Mouse (Mus musculus): ENCODE measurements around the gene Cntd1.
"Not testable (repeated sequence)": the region's sequence is repeated elsewhere in the genome, so short reads cannot be mapped to it uniquely, and the experiment has no call there.

Gene Cntd1

DNA sequence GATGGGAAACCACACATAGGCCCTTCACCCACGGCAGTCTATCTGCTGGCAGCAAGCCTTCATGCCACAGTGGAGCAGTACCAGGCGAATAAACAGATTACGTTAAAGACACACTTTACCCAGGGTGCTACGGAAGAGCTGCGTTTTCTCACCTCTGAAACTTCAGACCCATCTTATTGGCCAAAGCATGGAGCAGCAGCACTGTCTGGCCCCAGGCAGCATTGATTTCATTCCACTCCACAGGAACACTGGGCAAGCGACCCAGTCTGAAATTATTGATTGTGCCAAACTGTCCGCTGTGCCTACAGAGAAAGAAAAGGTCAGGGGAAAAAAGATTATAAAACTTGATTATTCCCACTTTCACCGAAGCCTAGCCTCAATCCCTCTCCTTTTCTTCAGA, 12.4 kb downstream of the Cntd1 start:
- no peak for DNase-seq (ENCODE audit: low spot score)

DNA sequence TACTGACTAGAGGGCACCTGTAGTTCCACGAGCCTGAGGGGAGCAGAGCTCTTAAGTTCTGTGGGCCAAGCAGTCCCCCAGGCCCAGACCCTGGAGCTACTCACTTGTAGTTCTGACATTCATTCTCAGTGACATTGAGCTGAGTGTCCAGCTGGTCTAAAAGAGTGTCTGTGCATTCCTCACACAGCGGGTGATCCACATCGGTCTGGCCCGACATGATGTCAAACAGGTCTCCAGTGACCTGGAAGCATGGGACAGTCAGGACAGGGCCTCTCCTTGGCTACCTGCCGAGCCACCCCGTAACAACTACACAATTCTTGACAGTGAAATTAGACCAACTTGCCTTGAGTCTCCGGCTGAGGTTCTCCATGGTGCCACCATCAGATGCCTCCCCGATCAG, 16.4 kb downstream of the Cntd1 start:
- DNase-seq (ENCODE audit: low spot score), result no peak

DNA sequence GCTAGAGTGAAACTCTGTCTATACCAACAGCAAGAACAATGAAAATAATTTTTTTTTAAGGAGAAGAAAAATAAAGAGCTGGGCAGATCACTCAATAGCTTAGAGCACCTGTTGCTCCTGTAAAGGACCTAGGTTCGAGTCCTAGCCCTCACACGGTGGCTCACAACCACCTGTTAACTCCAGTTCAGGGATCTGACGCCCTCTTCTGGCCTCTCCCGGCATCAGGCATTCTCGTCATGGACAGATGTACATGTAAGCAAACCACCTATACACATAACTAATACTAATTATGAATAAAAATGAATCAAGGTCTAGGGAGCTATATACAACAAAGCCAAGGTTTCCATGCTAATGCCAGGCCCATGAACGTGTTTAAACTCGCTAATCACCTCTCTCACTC, 22.1 kb downstream of the Cntd1 start:
- peak; percentile 57 for DNase-seq (ENCODE audit: low spot score)

DNA sequence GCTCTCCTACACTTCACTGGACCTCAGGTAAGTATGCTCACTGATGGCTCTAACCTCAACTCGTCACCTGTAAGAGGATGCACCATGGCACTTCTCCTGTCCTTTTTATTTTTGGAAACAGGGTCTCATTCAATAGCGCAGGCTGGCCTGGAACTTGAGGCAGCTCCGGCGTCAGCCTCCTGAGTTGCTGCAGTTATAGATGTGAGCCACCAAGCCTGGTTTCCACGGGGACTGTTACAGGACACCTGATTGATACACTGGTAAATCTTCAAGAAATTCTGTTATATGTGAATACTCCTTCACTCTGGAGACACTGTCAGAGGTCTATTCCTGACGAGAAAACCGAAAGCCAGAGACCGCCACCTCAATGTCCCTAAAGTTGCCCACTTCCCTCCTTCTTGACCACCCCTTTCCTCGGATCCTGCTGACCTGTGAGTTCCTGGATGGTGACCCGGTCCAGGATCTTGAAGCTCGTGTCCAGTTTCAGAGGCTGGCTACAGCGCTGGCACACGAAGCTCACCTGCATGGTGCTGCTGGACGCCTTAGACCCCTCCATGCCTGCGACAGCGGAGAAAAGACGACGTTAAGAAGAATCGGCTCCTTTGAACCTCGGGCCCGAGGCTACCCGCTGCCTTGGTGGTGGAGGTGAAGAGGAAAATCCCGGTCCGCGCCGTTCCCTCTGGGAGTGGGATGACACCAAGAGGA, 22.6 kb downstream of the Cntd1 start:
- no peak for DNase-seq (ENCODE audit: low spot score)

DNA sequence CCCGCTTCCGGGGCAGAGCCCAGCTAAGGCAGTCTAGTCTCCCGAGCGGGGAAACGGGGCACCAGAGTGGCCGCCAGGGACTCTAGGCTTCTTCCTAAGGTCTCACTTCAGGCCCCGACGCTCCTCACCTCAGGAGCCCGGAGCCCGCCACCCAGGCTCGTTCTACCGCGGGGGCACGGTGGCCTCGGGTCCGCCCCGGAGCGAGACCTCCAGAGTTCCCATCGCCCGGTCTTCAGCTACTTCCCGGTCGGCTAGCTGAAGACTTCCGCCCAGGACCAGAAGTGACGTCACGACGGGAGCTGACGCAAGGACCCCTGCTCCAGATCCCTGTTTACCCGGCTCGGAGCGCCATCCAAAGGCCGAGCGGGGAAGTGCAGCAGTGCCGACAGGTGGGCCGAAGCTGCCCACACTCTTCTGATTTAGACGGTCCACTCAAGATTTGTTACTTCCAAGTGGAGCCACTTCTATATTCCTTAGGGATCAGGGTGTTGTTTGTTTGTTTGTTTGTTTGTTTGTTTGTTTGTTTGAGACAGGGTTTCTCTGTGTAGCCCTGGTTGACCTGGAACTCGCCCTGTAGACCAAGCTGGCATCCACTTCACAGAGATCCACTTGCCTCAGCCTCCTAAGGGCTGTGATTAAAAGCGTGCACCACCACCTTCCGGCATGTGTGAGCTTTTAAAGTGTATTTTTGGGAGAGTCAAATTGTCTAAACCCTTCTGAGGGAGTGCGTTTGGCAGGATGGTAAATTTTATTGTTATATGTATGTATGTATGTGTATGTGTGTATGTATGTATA, 23.4 kb downstream of the Cntd1 start, which contains the start of gene Becn1:
Gene Becn1, minus strand, starts transcription at position 283 of the 795 bp plus-strand sequence.
- DNase-seq (ENCODE audit: low spot score), result peak; percentile 100

DNA sequence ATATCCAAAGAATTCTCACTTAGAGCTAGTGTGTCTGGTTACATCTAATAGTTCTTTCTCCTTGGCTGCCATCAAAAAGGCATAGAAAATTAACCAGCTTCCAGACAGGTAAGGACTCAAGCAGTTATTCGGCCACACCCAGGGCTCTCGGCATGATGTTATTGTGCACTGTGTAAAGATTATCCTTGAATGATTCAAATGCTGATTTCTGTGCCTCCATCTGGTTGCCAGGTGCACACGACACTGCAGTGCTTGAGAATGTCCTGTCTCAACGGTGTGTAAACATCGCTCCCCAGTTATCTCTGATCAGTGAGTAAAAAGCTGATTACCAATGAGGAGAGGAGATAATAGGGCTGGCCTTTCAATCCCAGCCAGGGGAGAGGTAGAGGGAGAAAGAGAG, 28.9 kb downstream of the Cntd1 start:
- no peak for DNase-seq (ENCODE audit: low spot score)

DNA sequence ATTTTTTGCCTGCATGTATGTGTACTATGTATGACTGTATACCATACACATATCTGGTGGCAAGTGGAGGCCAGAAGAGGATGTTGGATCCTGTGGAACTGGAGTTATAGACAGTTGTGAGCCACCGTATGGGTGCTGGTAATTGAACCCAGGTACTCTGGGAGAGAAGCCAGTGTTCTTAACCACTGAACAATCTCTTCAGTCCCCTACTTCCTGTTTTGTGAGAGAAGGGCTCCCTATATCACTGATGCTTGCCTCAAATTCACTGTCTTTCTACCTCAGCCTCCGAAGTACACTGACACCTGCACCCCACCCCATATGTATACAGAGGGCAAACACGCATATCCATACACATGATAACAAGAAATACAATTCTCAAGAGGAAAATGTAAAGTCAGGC, 32.3 kb downstream of the Cntd1 start:
- no peak for DNase-seq (ENCODE audit: low spot score)

DNA sequence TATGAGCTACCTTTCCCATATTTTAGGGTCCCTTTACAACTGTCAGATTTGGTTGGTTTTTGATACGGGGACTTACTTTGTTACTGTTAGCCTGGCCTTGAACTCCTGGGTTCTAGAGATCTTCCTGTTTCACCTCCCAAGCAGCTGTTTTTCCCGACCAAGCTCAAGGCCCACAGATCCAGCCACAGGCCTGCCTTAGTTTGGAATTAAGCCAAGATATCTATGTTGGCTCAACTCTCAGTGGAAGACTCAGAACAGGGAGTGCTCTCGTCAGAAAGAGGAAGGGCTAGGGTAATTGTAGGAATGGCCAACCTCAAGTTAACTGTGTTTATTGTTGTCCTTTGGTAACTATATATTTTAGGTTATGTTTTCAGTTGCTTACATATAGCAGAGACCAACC, 33.3 kb downstream of the Cntd1 start:
- no peak for DNase-seq (ENCODE audit: low spot score)

DNA sequence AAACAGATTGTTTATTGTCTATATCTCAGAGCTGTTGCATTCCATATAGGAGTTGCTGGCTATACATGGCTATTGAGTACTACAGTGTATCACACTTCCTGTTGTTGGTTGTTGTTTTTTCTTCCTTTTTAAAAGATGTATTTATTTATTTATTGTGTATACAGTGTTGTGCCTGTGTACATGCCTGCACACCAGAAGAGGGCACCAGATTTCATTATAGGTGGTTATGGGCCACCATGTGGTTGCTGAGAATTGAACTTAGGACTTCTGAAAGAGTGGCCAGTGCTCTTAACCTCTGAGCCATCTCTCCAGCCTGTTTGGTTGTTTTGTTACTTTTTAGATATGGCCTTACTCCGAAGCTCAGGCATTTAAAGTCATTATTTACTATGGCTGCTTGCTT, 35.8 kb downstream of the Cntd1 start:
- no peak for DNase-seq (ENCODE audit: low spot score)

DNA sequence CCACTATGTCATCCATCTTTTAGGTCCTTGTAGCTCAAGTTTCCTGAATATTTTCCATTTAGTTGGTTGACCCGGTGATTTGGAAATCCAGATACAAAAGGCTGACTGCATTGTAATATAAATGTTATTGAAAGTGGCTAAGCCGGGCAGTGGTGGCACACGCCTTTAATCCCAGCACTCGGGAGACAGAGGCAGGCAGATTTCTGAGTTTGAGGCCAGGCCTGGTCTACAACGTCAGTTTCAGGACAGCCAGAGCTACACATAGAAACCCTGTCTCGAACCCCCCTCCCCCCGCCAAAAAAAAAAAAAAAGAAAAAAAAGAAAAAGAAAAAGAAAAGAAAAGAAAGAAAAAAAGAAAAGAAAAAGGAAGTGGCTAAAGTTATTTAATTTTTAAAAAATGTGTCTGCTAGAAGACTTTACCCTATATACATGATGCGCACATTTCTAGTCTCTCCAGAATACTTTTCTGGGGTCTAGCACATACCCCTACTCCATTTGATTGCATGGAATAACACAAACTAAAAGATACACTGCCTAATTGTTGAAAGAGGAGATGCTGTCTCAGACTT, 36.4 kb downstream of the Cntd1 start:
- no peak for DNase-seq (ENCODE audit: low spot score)

DNA sequence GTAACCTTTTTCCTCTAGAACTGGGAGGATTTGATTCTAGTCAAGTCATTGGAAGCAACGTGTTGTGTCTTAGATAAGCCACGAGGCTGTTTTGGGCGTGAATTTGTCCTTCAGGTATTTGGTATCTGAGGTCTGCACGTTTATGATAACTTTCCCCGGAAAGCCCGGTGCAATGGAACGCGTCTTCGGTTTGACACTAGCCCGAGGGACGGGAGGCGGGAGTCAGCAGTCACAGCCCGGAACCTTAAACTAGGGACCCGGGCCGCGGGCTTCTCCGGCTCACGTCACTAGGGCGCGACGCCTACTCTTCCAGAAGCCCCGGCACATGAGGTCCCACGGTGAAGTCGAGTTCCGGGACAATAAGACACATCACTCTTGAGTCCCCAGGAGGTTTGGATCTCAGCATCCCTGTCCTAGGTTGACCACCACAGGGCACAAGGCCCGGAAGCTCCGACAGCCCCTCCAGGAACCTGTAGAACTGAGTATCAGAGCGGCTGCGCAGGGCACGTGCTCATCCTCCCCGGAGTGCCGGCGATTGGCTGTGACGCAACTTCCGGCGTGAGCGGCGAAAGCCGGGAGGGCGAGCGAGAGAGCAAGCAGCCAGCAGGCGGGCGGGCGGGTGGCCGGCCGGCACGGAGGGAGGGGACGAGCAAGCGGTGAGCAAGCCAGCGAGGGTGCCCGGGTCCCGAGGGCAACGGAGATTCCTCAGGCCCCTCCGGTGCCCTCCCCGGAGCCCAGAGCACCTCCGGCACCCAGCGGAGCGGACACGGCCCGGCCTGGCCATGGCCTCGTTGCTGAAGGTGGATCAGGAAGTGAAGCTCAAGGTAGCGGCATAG, 37.1 kb downstream of the Cntd1 start, which contains the start of gene Psme3:
Gene Psme3, plus strand, starts transcription at position 549 of the 836 bp plus-strand sequence.
- DNase-seq (ENCODE audit: low spot score), result peak; percentile 93

DNA sequence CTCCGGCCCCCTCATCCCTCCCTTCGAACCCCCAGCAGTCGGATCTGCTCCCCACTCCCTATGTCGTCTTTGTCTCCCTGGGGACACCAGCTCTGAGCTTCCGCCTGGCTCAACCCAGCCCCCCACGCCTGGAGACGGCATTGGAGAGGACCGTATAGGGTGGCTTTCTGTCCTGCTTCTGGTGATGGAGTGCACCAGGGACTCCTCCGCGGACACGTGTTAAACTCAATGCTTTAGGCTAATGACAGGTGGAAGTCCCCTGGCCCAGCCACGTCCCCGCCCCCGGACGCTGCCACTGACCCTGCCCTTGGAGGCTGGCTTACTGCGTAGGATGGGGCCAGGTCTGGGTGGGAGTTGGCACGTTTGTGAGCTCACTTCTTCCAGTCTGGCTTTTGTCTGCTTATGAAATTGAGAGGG, 37.7 kb downstream of the Cntd1 start:
- DNase-seq (ENCODE audit: low spot score), result peak; percentile 67

DNA sequence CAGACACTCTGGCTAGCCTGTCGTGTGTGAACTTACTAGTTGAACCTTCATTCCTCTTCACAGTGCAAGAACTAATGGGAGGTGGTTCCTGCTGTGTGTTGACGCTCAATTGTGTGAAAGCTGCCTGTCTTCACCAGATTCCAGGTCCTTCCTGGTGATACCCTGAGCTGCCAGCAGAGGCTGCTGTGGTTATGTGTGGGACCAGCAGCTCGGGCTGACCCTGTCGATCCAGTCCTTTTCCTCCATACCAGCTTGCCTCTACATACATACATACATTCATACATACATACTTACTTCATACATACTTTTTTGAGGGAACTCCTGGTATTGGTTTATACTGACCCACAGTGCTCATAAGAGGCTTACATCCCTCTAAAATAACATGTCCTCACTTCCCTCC, 44.8 kb downstream of the Cntd1 start:
- DNase-seq (ENCODE audit: low spot score), result peak; percentile 86

DNA sequence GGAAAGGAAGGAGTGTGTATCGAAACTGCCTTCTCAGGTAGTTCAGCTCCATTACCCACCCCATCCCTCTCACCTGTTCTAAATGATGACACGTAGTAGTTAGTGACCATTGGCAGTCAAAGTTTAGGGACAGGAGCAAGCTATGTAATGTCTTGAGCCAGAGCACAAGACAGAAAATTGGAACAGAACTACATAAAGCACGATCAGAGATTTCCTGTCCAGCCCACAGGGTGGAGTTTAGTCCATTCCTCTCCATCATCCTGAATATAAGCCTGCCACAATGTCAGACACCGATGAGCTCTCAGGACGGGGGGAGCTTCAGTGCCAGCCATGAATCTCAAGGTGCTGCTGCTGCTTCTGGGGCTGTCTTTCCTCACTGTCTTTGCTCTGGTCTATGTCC, 46.0 kb downstream of the Cntd1 start, which contains the start of gene Aoc2:
Gene Aoc2, plus strand, starts transcription at position 301 of the 400 bp plus-strand sequence.
- DNase-seq (ENCODE audit: low spot score), result no peak

DNA sequence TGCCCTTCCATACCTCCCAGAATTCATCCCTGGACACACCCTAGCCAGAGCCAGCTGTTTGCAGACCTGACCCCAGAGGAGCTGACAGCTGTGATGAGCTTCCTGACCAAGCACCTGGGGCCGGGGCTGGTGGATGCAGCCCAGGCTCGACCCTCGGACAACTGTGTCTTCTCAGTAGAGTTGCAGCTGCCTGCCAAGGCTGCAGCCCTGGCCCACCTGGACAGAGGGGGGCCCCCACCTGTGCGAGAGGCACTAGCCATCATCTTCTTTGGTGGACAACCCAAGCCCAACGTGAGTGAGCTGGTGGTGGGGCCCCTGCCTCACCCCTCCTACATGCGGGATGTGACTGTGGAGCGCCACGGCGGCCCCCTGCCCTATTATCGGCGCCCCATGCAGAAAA, 46.4 kb downstream of the Cntd1 start:
- peak; percentile 46 for DNase-seq (ENCODE audit: low spot score)

DNA sequence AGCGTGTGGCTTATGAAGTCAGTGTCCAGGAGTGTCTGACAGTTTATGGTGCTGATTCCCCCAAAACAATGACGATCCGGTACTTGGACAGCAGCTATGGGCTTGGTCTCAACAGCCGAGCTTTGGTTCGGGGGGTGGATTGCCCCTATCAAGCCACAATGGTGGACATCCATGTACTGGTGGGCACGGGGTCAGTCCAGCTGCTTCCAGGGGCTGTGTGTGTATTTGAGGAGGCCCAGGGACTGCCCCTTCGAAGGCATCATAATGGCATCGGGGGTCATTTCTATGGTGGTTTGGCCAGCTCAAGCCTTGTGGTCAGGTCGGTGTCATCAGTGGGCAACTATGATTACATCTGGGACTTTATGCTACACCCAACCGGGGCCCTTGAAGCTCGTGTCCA, 47.3 kb downstream of the Cntd1 start:
- no peak for DNase-seq (ENCODE audit: low spot score)

DNA sequence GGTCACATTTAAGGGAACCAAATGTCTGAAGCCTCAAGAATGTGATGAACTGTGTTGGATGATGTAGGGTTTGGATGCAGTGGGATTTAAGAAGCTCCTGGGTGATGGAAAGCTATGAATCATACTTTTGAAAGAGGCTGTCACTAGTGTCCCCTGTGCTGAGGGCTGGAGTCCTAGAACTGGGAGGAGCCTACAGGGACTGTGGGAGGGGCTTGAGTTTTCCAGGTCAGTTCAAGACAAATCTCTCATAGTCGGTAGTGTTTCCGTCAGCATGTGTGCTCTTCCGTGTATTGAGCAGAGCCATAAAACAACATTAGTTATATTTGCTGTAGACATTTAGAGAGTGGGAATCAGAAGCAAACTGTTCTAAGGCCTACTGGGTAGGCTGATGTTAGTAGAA, 48.5 kb downstream of the Cntd1 start:
- DNase-seq (ENCODE audit: low spot score), result no peak

DNA sequence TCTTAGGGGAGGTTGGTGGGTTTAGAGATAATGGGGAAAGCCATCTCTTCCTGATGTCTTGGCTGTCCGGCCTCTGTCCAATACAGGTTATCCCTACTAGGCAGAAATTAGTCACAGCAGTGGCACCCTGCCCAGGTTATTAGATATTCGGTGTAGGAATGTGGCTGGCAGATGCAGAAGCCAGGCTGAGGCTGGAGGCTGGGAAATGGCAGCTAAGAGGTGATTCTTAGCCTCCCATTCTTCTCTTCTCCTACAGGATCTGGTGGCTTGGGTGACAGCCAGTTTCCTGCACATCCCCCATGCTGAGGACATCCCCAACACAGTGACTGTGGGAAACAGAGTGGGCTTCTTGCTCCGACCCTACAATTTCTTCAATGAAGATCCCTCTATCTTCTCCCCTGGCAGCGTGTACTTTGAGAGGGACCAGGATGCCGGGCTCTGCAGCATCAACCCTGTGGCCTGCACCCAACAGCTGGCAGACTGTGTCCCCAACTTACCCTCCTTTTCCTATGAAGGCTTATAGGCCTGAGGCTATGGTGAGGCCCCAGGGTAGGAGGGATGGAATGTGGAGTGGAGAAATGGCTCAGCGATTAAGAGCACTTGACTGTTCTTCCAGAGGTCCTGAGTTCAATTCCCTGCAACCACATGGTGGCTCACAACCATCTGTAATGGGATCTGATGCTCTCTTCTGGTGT, 50.3 kb downstream of the Cntd1 start:
- peak; percentile 72 for DNase-seq (ENCODE audit: low spot score)

DNA sequence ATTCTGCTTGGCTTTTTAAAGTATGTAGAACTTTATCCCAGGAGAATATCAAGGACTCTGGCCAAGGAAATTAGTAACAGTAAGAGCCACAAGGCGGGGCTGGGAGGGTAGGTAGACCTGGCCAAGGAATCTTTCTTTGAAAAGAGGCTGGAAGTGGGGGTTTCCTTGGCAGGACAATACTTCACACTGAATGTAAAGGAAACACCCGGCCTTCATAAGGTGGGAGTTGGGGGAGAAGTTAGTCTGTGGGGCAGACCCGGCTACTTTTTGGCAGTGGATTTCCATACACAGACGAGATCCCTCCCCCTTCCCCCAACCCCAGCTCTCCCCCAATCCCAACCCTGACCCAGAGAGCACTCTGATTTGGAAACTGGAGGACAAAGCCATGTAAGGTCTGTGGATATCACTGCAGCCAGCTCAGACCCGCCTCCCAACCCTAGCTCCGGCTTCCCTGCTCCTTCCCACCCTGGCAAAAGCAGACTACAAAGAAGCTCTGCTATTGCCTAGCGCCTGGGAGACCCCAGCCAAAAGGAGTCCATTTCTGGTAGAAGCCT, 51.6 kb downstream of the Cntd1 start, which contains the start of gene Aoc3:
Gene Aoc3, plus strand, starts transcription at position 235 of the 554 bp plus-strand sequence.
- peak; percentile 58 for DNase-seq (ENCODE audit: low spot score)

DNA sequence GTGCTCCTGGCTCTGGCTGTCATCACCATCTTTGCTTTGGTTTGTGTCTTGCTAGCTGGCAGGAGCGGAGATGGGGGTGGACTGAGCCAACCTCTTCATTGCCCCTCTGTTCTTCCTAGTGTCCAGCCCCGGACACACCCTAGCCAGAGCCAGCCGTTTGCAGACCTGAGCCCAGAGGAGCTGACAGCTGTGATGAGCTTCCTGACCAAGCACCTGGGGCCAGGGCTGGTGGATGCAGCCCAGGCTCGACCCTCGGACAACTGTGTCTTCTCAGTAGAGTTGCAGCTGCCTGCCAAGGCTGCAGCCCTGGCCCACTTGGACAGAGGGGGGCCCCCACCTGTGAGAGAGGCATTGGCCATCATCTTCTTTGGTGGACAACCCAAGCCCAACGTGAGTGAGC, 52.1 kb downstream of the Cntd1 start:
- not testable (repeated sequence) for DNase-seq (ENCODE audit: low spot score)

DNA sequence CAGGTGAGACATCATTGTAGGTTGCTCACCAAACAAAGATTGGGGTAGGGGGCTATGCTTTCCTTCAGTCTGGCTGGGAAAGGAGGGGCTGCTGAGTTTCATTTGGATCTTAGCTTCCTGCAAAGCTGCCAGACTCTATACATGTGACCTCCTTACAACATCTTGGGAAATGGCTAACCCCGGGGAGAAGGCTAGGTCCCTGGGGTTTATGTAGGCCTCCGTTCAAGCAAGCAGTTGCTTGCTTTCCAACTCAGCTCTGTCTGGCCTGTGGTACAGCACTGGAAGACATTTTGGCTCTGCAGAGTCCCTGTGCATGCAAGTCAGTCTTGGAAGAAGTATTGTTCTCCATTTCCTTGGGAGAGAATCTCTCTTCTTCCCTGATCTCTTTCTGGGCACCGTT, 53.7 kb downstream of the Cntd1 start:
- DNase-seq (ENCODE audit: low spot score), result no peak

All from testis, postnatal 10 days (tissue).